Mouse (Mus musculus) midbrain, embryonic 16.5 days (tissue): ENCODE measurements at regions not wholly inside any gene's neighbourhood (a gene's known extent, or its start where the extent isn't known, plus 50 kb on each side); places are given as distances from the start of the nearest gene placed in this dataset.

Source experiments
- ATAC-seq: fragments of 200-750 bp; cut with Nextera tagmentation; 2 replicates; pipeline ENCODE4 v1.8.0; 2017; ENCODE audit warnings: moderate TSS enrichment
- H3K27ac ChIP-seq: fragments of 300-500 bp; sonication (generic); 2 replicates; pipeline ENCODE4 v1.5.1; 2014; ENCODE audit warnings: mild to moderate bottlenecking, low read length, mixed read lengths
- H3K27me3 ChIP-seq: fragments of 300-500 bp; sonication (generic); 2 replicates; pipeline ENCODE4 v1.6.1; 2014; ENCODE audit warnings: low read depth, low read length, mixed read lengths; ENCODE audit not compliant: control insufficient read depth, insufficient read depth
- H3K36me3 ChIP-seq: fragments of 300-500 bp; sonication (generic); 2 replicates; pipeline ENCODE4 v1.6.1; 2014; ENCODE audit warnings: mild to moderate bottlenecking, low read length, moderate library complexity, mixed read lengths; ENCODE audit not compliant: control insufficient read depth, insufficient read depth
- H3K4me1 ChIP-seq: fragments of 300-500 bp; sonication (generic); 2 replicates; pipeline ENCODE4 v1.6.1; 2014; ENCODE audit warnings: mild to moderate bottlenecking, low read length, mixed read lengths; ENCODE audit not compliant: control insufficient read depth, insufficient read depth
- H3K4me2 ChIP-seq: fragments of 300-500 bp; sonication (generic); 2 replicates; pipeline ENCODE4 v1.6.1; 2014; ENCODE audit warnings: mild to moderate bottlenecking, low read length, mixed read lengths
- H3K4me3 ChIP-seq: fragments of 300-500 bp; sonication (generic); 2 replicates; pipeline ENCODE4 v1.5.1; 2014; ENCODE audit warnings: low read depth, mild to moderate bottlenecking, low read length, moderate library complexity, mixed read lengths
- H3K9ac ChIP-seq: fragments of 300-500 bp; sonication (generic); 2 replicates; pipeline ENCODE4 v1.6.1; 2014; ENCODE audit warnings: low read depth, low read length, mixed read lengths
- H3K9me3 ChIP-seq: fragments of 300-500 bp; sonication (generic); replicated peaks from 2 replicates; pipeline ENCODE4 v1.6.1; 2014; ENCODE audit warnings: mild to moderate bottlenecking, low read length, mixed read lengths; ENCODE audit not compliant: control insufficient read depth, poor library complexity, severe bottlenecking
- WGBS: fragments of 180-500 bp; shearing (Covaris S2); extraction: QIAGEN DNeasy Blood & Tissue Kit; methylation state at CpG from one replicate; pipeline ENCODE4 v1.1.7; 2014; 5-methylcytosine and 5-hydroxymethylcytosine counted together

GRCm38 (mm10) chr5:100309807-100310165 is 106.2 kb downstream of the Sec31a start:
- H3K36me3 ChIP-seq: no peaks in the 10 kb centered on the region
- ATAC-seq: peak; percentile 41; the same call in 1 of the 2 replicates
- H3K9me3 ChIP-seq: no peaks in the 10 kb centered on the region
- no peak overlapping the region for H3K4me2 ChIP-seq
- no peaks in the 10 kb centered on the region for H3K27me3 ChIP-seq
- H3K4me3 ChIP-seq: no peak overlapping the region
- no peak overlapping the region for H3K27ac ChIP-seq
- H3K9ac ChIP-seq: no peak overlapping the region
- 89% methylated on average over 2 of the region's 2 CpGs for WGBS
- H3K4me1 ChIP-seq: peaks cover 7% of the 10 kb centered on the region

- Histone ChIP-seq H3K4me3 (no peak overlapping the region), H3K4me1 (peaks cover 7% of the 10 kb centered on the region), H3K9me3 (no peaks in the 10 kb centered on the region), H3K4me2 (no peak overlapping the region), H3K27ac (peak overlapping the region; percentile 49; the same call in 1 of the 2 replicates), H3K36me3 (no peaks in the 10 kb centered on the region), H3K9ac (no peak overlapping the region), H3K27me3 (no peaks in the 10 kb centered on the region)
- 41% methylated on average over 17 of the region's 17 CpGs for WGBS
- 0 out of 2 replicates have a peak, but pooled peaks have one; percentile 37 for ATAC-seq
Observed at GRCm38 (mm10) chr5:100309071-100309806, 106.8 kb downstream of the Sec31a start.

GRCm38 (mm10) chr5:100304403-100304802 is 111.6 kb downstream of the Sec31a start:
- peak; percentile 43; the same call in 1 of the 2 replicates for ATAC-seq
- peaks cover 5% of the 10 kb centered on the region for H3K4me1 ChIP-seq
- no peak overlapping the region for H3K27ac ChIP-seq
- no peaks in the 10 kb centered on the region for H3K9me3 ChIP-seq
- H3K27me3 ChIP-seq: no peaks in the 10 kb centered on the region
- no peak overlapping the region for H3K4me2 ChIP-seq
- H3K9ac ChIP-seq: no peak overlapping the region
- no peak overlapping the region for H3K4me3 ChIP-seq
- H3K36me3 ChIP-seq: no peaks in the 10 kb centered on the region
- WGBS: 74% methylated on average over 3 of the region's 3 CpGs

- no peak for ATAC-seq
- WGBS: 71% methylated on average over 17 of the region's 17 CpGs
Observed at GRCm38 (mm10) chr5:100302068-100302775, 113.8 kb downstream of the Sec31a start.

GRCm38 (mm10) chr5:100299141-100299540 is 116.9 kb downstream of the Sec31a start:
- Histone ChIP-seq H3K27me3 (no peaks in the 10 kb centered on the region), H3K9ac (no peak overlapping the region), H3K36me3 (no peaks in the 10 kb centered on the region), H3K4me3 (no peak overlapping the region), H3K9me3 (peaks cover 7% of the 10 kb centered on the region), H3K4me1 (no peaks in the 10 kb centered on the region), H3K27ac (no peak overlapping the region), H3K4me2 (no peak overlapping the region)
- no peak for ATAC-seq
- WGBS: 91% methylated on average over 4 of the region's 4 CpGs

More at GRCm38 (mm10) chr5:100302068-100302775, 113.8 kb downstream of the Sec31a start:
- Histone ChIP-seq H3K4me1 (no peaks in the 10 kb centered on the region), H3K9ac (no peak overlapping the region), H3K27me3 (no peaks in the 10 kb centered on the region), H3K36me3 (no peaks in the 10 kb centered on the region), H3K27ac (no peak overlapping the region), H3K9me3 (peaks cover 7% of the 10 kb centered on the region), H3K4me3 (no peak overlapping the region), H3K4me2 (no peak overlapping the region)

GRCm38 (mm10) chr5:100294189-100294588 is 121.8 kb downstream of the Sec31a start:
- no peak overlapping the region for H3K27ac ChIP-seq
- ATAC-seq: no peak
- no peaks in the 10 kb centered on the region for H3K4me1 ChIP-seq
- H3K9me3 ChIP-seq: peaks cover 7% of the 10 kb centered on the region
- no peak overlapping the region for H3K4me2 ChIP-seq
- no peak overlapping the region for H3K9ac ChIP-seq
- no peak overlapping the region for H3K4me3 ChIP-seq
- WGBS: 88% methylated on average over 7 of the region's 7 CpGs
- H3K36me3 ChIP-seq: no peaks in the 10 kb centered on the region
- no peaks in the 10 kb centered on the region for H3K27me3 ChIP-seq

GRCm38 (mm10) chr5:100280215-100280614 is 120.6 kb upstream of the Tmem150c start:
- H3K27ac ChIP-seq: no peak overlapping the region
- 0 out of 2 replicates have a peak, but pooled peaks cover 3% of the 10 kb centered on the region for H3K9me3 ChIP-seq
- H3K4me1 ChIP-seq: no peaks in the 10 kb centered on the region
- no peak overlapping the region for H3K4me3 ChIP-seq
- no peak overlapping the region for H3K9ac ChIP-seq
- ATAC-seq: no peak
- no peaks in the 10 kb centered on the region for H3K27me3 ChIP-seq
- H3K36me3 ChIP-seq: no peaks in the 10 kb centered on the region
- no peak overlapping the region for H3K4me2 ChIP-seq
- WGBS: 89% methylated on average over 4 of the region's 4 CpGs

GRCm38 (mm10) chr5:100279474-100279873 is 119.9 kb upstream of the Tmem150c start:
- Histone ChIP-seq H3K36me3 (no peaks in the 10 kb centered on the region), H3K9ac (no peak overlapping the region), H3K27me3 (no peaks in the 10 kb centered on the region), H3K4me3 (no peak overlapping the region), H3K9me3 (0 out of 2 replicates have a peak, but pooled peaks cover 3% of the 10 kb centered on the region), H3K27ac (no peak overlapping the region), H3K4me1 (no peaks in the 10 kb centered on the region), H3K4me2 (no peak overlapping the region)
- WGBS: 93% methylated on average over 8 of the region's 8 CpGs
- ATAC-seq: no peak

GRCm38 (mm10) chr5:100274674-100275073 is 115.1 kb upstream of the Tmem150c start:
- WGBS: 49% methylated on average over 4 of the region's 4 CpGs

More at GRCm38 (mm10) chr5:100274674-100275073, 115.1 kb upstream of the Tmem150c start:
- 0 out of 2 replicates have a peak, but pooled peaks cover under 1% of the 10 kb centered on the region for H3K9me3 ChIP-seq
- ATAC-seq: no peak
- H3K4me3 ChIP-seq: no peak overlapping the region
- H3K27ac ChIP-seq: no peak overlapping the region
- no peaks in the 10 kb centered on the region for H3K36me3 ChIP-seq
- no peak overlapping the region for H3K9ac ChIP-seq
- H3K4me2 ChIP-seq: no peak overlapping the region
- no peaks in the 10 kb centered on the region for H3K4me1 ChIP-seq
- no peaks in the 10 kb centered on the region for H3K27me3 ChIP-seq
